Mouse (Mus musculus) heart, postnatal 10 days (tissue): Measurements from ENCODE around the gene Rbm5. TPM values are rescaled to one million over a fixed set of nuclear protein-coding genes. Genes with fewer than 3 reads are reported as not detected.
A peak's percentile ranks its signal among the peaks of the same experiment; 100 is the strongest.

Experiments
- DNase-seq, 2 experiments: peaks; one replicate each; pipeline ENCODE4 v3.0.0; 2021
- intact Hi-C: fragments of 180-260 bp; cut with DNase I; formaldehyde crosslinking; loops from one replicate; pipeline ENCODE4 v1.15.1; 2025
- total RNA-seq, 2 experiments: library from RNA; stranded (reverse); gene quantifications; 2 replicates each; pipeline ENCODE4 v1.2.3; 2021

Rbm5 gene
- total RNA-seq, 2 experiments from 2014 or later: 57.8 to 66.6 TPM

GRCm38 (mm10) chr9:107735356-107736184 is 35.2 kb downstream of the Rbm5 start:
- DNase-seq: no peak
- intact Hi-C loops: loop anchor here (5.0 kb wide), 1 partner anchor 133 kb away; no protein-coding TSS in a partner anchor

GRCm38 (mm10) chr9:107734567-107734971 is 36.2 kb downstream of the Rbm5 start:
- intact Hi-C loops: no loop called here
- no peak for DNase-seq

- no peak for DNase-seq
- intact Hi-C loops: no loop called here
Observed at GRCm38 (mm10) chr9:107729709-107730108, 41.1 kb downstream of the Rbm5 start.

GRCm38 (mm10) chr9:107728919-107729670 is 41.7 kb downstream of the Rbm5 start:
- intact Hi-C loops: no loop called here
- no peak for DNase-seq

GRCm38 (mm10) chr9:107727041-107727440 is 43.8 kb downstream of the Rbm5 start:
- intact Hi-C loops: no loop called here
- DNase-seq: no peak

GRCm38 (mm10) chr9:107724796-107725195 is 46.0 kb downstream of the Rbm5 start:
- intact Hi-C loops: no loop called here
- no peak for DNase-seq

- peak; percentile 66 to 75 for DNase-seq
- intact Hi-C loops: no loop called here
Observed at GRCm38 (mm10) chr9:107723794-107724531, 46.8 kb downstream of the Rbm5 start.

- intact Hi-C loops: no loop called here
Observed at GRCm38 (mm10) chr9:107723292-107723691, 47.5 kb downstream of the Rbm5 start.

GRCm38 (mm10) chr9:107718781-107719540 is 51.8 kb downstream of the Rbm5 start:
- intact Hi-C loops: no loop called here
- DNase-seq: no peak

More at GRCm38 (mm10) chr9:107723292-107723691, 47.5 kb downstream of the Rbm5 start:
- DNase-seq: no peak

- DNase-seq: no peak
- intact Hi-C loops: no loop called here
Observed at GRCm38 (mm10) chr9:107716951-107717350, 53.8 kb downstream of the Rbm5 start.

- intact Hi-C loops: no loop called here
- DNase-seq: no peak
Observed at GRCm38 (mm10) chr9:107715632-107716031, 55.2 kb downstream of the Rbm5 start.

GRCm38 (mm10) chr9:107714221-107714952 is 56.4 kb downstream of the Rbm5 start:
- peak; percentile 52 to 58 for DNase-seq

GRCm38 (mm10) chr9:107709697-107710483 is 60.9 kb downstream of the Rbm5 start, which contains the start of gene Sema3f:
Gene Sema3f, minus strand, starts transcription at chr9:107710475.
- peak; percentile 83 to 84 for DNase-seq
- intact Hi-C loops: loop anchor here (2.0 kb wide), 1 partner anchor 29 kb away; no protein-coding TSS in a partner anchor

More at GRCm38 (mm10) chr9:107714221-107714952, 56.4 kb downstream of the Rbm5 start:
- intact Hi-C loops: no loop called here

- DNase-seq: no peak
- intact Hi-C loops: loop anchor here (2.0 kb wide), 1 partner anchor 30 kb away; no protein-coding TSS in a partner anchor
Observed at GRCm38 (mm10) chr9:107709096-107709696, 61.6 kb downstream of the Rbm5 start.

- intact Hi-C loops: loop anchor here (2.0 kb wide), 1 partner anchor 30 kb away; no protein-coding TSS in a partner anchor
Observed at GRCm38 (mm10) chr9:107708439-107709095, 62.2 kb downstream of the Rbm5 start.

GRCm38 (mm10) chr9:107707701-107708438 is 62.9 kb downstream of the Rbm5 start:
- no peak for DNase-seq

More at GRCm38 (mm10) chr9:107708439-107709095, 62.2 kb downstream of the Rbm5 start:
- no peak for DNase-seq

More at GRCm38 (mm10) chr9:107707701-107708438, 62.9 kb downstream of the Rbm5 start:
- intact Hi-C loops: loop anchor here (2.0 kb wide), 2 partner anchors 21 to 31 kb away; no protein-coding TSS in a partner anchor
